Mouse (Mus musculus): ENCODE measurements around the gene Ttn. TPM values are rescaled to one million over a fixed set of nuclear protein-coding genes. Genes with fewer than 3 reads are reported as not detected.

Ttn gene
- polyA plus RNA-seq, 1 experiment = 24.2 TPM

DNA sequence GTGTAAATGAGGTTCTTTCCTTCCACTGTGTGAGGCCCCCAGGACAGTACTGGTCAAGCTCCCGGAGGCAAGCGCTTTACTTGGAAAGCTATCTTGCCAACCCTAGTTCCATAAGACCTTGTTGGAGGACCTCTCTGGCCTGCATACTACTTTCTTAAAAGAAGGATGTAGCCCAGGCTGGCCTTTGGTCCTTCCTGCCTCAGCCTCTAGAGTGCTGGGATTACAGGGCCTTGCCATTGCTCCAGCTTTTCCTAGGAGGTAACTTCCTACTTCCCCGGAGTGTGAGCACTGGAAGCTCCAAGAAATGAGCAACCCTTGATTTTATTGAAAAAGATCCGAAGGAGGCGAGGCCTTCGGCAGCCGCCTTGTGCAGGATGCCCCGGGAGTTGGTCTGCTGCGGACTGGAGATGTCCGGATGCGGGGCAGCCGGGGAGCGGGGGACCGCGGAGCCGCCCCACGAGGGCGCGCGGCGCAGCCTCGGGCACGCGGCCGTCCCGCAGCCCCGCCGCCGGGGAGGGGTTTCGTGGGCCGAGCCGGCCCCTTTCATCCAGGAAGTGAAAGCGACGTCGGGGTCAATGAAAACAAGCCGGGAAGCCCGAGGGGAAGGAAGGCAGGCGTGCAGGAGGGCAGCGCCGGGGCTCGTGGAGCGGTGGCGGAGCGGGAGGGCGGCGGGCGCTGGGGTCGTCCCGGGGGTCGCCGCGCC is 307.5 kb downstream of the Ttn start, which contains the start of gene Plekha3:
Plekha3 (plus strand) TSS at position 557 of the 703 bp plus-strand sequence.
- TF ChIP-seq POLR2A (IDR thresholded peaks at IDR 0.05; ENCODE audit: insufficient read length, low read depth) = peak; percentile 78
- peak in 1 of 3 experiments; percentile 1 for TF ChIP-seq MYOD1 (IDR thresholded peaks at IDR 0.05; ENCODE audit: control insufficient read depth in 1 of 3, insufficient read length in 2 of 3, low read depth in 2 of 3)
- no peak for TF ChIP-seq REST (IDR thresholded peaks at IDR 0.05; ENCODE audit: insufficient read depth, insufficient read length)
- TF ChIP-seq POLR2AphosphoS2 (IDR thresholded peaks at IDR 0.05; ENCODE audit: insufficient read length, low read depth) = peak; percentile 60
- TF ChIP-seq E2F4 (IDR thresholded peaks at IDR 0.05; ENCODE audit: insufficient read depth) = no peak
- peaks cover 44% of the 10 kb centered on the region for H3K79me2 ChIP-seq (ENCODE audit: control insufficient read depth, insufficient read depth)
- no peaks in the 10 kb centered on the region for H3K36me3 ChIP-seq (ENCODE audit: control insufficient read depth, insufficient read depth)
- H3K27me3 ChIP-seq (ENCODE audit: control insufficient read depth, insufficient read depth, insufficient read length) = no peaks in the 10 kb centered on the region
- H3K4me2 ChIP-seq (ENCODE audit: low read depth) = peak within 1 kb of the TSS; percentile 91
- H3ac ChIP-seq (ENCODE audit: control insufficient read depth, insufficient read length) = peak within 1 kb of the TSS; percentile 8
- peak within 1 kb of the TSS; percentile 37 for H3K4me3 ChIP-seq

GRCm38 (mm10) chr2:76673472-76674081 is 308.8 kb downstream of the Ttn start:
- H3K79me2 ChIP-seq (ENCODE audit: control insufficient read depth, insufficient read depth) = peaks cover 31% of the 10 kb centered on the region
- H3K4me2 ChIP-seq (ENCODE audit: low read depth) = peak overlapping the region; percentile 77
- H3ac ChIP-seq (ENCODE audit: control insufficient read depth, insufficient read length) = no peak overlapping the region
- no peaks in the 10 kb centered on the region for H3K36me3 ChIP-seq (ENCODE audit: control insufficient read depth, insufficient read depth)
- no peaks in the 10 kb centered on the region for H3K27me3 ChIP-seq (ENCODE audit: control insufficient read depth, insufficient read depth, insufficient read length)
- TF ChIP-seq MYOG (IDR thresholded peaks at IDR 0.05; ENCODE audit: control insufficient read depth in 1 of 3, insufficient read depth in 1 of 3, insufficient read length in 2 of 3, low read depth in 2 of 3) = no peak
- H3K4me3 ChIP-seq = peak overlapping the region; percentile 33

DNA sequence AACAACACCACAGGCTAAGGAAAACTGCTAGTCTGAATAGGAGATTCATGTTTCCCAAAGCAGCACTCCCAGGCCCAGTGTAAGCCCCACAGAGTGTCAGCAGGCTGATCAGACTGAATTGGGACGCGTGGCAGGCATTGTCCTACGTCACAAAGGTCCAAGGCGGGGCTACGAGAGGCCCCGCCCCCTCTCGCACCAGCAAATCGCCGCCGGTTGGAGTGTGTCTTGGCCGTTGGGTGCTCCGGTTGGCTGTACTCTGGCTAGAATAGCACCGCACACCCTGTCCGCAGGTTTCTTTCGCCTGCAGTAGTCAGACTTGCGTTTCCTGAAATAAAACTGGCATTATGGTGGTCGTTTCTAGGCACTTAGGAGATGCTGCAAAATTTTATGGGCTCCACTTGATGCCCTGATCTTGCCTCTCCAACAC is 309.4 kb downstream of the Ttn start, which contains the start of gene Fkbp7:
Fkbp7 (minus strand) TSS at position 151 of the 427 bp plus-strand sequence.
- no peak within 1 kb of the TSS for H3ac ChIP-seq (ENCODE audit: control insufficient read depth, insufficient read length)
- TF ChIP-seq POLR2AphosphoS2 (IDR thresholded peaks at IDR 0.05; ENCODE audit: insufficient read length, low read depth) (peak; percentile 95), E2F4 (IDR thresholded peaks at IDR 0.05; ENCODE audit: insufficient read depth) (no peak), USF1 (IDR thresholded peaks at IDR 0.05; ENCODE audit: low read depth) (no peak), CEBPB (IDR thresholded peaks at IDR 0.05; ENCODE audit: insufficient read depth, poor library complexity, severe bottlenecking) (no peak), SRF (IDR thresholded peaks at IDR 0.05; ENCODE audit: control insufficient read depth, insufficient read length, low read depth) (no peak), TCF12 (IDR thresholded peaks at IDR 0.05; ENCODE audit: insufficient read depth, poor library complexity, severe bottlenecking) (no peak), TCF3 (IDR thresholded peaks at IDR 0.05; ENCODE audit: insufficient read length, low read depth) (no peak), MYOD1 (IDR thresholded peaks at IDR 0.05; ENCODE audit: control insufficient read depth in 1 of 3, insufficient read length in 2 of 3, low read depth in 2 of 3) (no peak), POLR2A (IDR thresholded peaks at IDR 0.05; ENCODE audit: insufficient read length, low read depth) (peak; percentile 96), REST (IDR thresholded peaks at IDR 0.05; ENCODE audit: insufficient read depth, insufficient read length) (peak; percentile 2), MAX (IDR thresholded peaks at IDR 0.05; ENCODE audit: low read depth) (no peak), MYOG (IDR thresholded peaks at IDR 0.05; ENCODE audit: control insufficient read depth in 1 of 3, insufficient read depth in 1 of 3, insufficient read length in 2 of 3, low read depth in 2 of 3) (no peak)
- H3K4me2 ChIP-seq (ENCODE audit: low read depth) = peak within 1 kb of the TSS; percentile 77
- H3K36me3 ChIP-seq (ENCODE audit: control insufficient read depth, insufficient read depth) = no peaks in the 10 kb centered on the region
- no peaks in the 10 kb centered on the region for H3K27me3 ChIP-seq (ENCODE audit: control insufficient read depth, insufficient read depth, insufficient read length)
- H3K79me2 ChIP-seq (ENCODE audit: control insufficient read depth, insufficient read depth) = peaks cover 25% of the 10 kb centered on the region
- peak within 1 kb of the TSS; percentile 33 for H3K4me3 ChIP-seq

- no peak overlapping the region for H3ac ChIP-seq (ENCODE audit: control insufficient read depth, insufficient read length)
- H3K27me3 ChIP-seq (ENCODE audit: control insufficient read depth, insufficient read depth, insufficient read length) = no peaks in the 10 kb centered on the region
- H3K4me2 ChIP-seq (ENCODE audit: low read depth) = peak overlapping the region; percentile 71
- H3K36me3 ChIP-seq (ENCODE audit: control insufficient read depth, insufficient read depth) = no peaks in the 10 kb centered on the region
- peak overlapping the region; percentile 33 for H3K4me3 ChIP-seq
- TF ChIP-seq USF1 (IDR thresholded peaks at IDR 0.05; ENCODE audit: low read depth) (no peak), MYOG (IDR thresholded peaks at IDR 0.05; ENCODE audit: control insufficient read depth in 1 of 3, insufficient read depth in 1 of 3, insufficient read length in 2 of 3, low read depth in 2 of 3) (no peak), TCF3 (IDR thresholded peaks at IDR 0.05; ENCODE audit: insufficient read length, low read depth) (no peak), CEBPB (IDR thresholded peaks at IDR 0.05; ENCODE audit: insufficient read depth, poor library complexity, severe bottlenecking) (no peak), MAX (IDR thresholded peaks at IDR 0.05; ENCODE audit: low read depth) (no peak), POLR2A (IDR thresholded peaks at IDR 0.05; ENCODE audit: insufficient read length, low read depth) (no peak)
- peaks cover 17% of the 10 kb centered on the region for H3K79me2 ChIP-seq (ENCODE audit: control insufficient read depth, insufficient read depth)
Observed at GRCm38 (mm10) chr2:76672134-76672745, 310.1 kb downstream of the Ttn start.

- Histone ChIP-seq H3ac (ENCODE audit: control insufficient read depth, insufficient read length) (no peak overlapping the region), H3K36me3 (ENCODE audit: control insufficient read depth, insufficient read depth) (no peaks in the 10 kb centered on the region), H3K79me2 (ENCODE audit: control insufficient read depth, insufficient read depth) (peaks cover 11% of the 10 kb centered on the region), H3K27me3 (ENCODE audit: control insufficient read depth, insufficient read depth, insufficient read length) (no peaks in the 10 kb centered on the region), H3K4me3 (peak overlapping the region; percentile 33), H3K4me2 (ENCODE audit: low read depth) (peak overlapping the region; percentile 71)
- TF ChIP-seq REST (IDR thresholded peaks at IDR 0.05; ENCODE audit: insufficient read depth, insufficient read length) (no peak), CEBPB (IDR thresholded peaks at IDR 0.05; ENCODE audit: insufficient read depth, poor library complexity, severe bottlenecking) (no peak), POLR2AphosphoS2 (IDR thresholded peaks at IDR 0.05; ENCODE audit: insufficient read length, low read depth) (no peak), SRF (IDR thresholded peaks at IDR 0.05; ENCODE audit: control insufficient read depth, insufficient read length, low read depth) (no peak), POLR2A (IDR thresholded peaks at IDR 0.05; ENCODE audit: insufficient read length, low read depth) (no peak)
Observed at GRCm38 (mm10) chr2:76671641-76672040, 310.7 kb downstream of the Ttn start.
